Mouse (Mus musculus): ENCODE results near the gene Ppp1r9a. TPM values are rescaled to one million over a fixed set of nuclear protein-coding genes. Genes with fewer than 3 reads are reported as not detected.

Gene Ppp1r9a
- polyA plus RNA-seq, 1 experiment = 0.02 TPM

GRCm38 (mm10) chr6:5199916-5200315 is 297.2 kb downstream of the Ppp1r9a start:
- TF ChIP-seq GATA1 (IDR thresholded peaks at IDR 0.05; ENCODE audit: low read length) = no peak

DNA sequence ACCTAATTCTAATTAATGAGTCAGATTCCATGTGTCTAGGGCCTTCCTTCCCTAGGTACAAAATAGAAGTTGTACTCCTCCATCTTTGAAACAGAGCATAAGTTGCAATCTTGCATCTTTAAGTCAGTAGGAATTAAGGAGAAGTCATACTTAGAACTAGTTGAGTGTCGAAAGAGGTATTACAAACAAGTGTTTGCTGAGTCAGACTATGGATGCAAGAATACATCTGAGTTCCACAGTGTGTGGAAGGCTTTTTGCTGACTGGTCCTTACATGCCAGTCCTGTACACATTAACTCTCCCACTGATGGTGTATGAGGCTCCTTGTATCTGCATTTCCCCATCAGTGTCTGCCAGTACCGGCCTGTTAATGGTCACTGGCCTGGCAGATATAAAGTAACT is 305.1 kb downstream of the Ppp1r9a start:
- TF ChIP-seq GATA1 (IDR thresholded peaks at IDR 0.05; ENCODE audit: low read length) = no peak

Other genes with a start within 250 kb of the Ppp1r9a start
- gene Sgce, start 155.7 kb upstream of the Ppp1r9a start, polyA plus RNA-seq (2012) = not detected in 2 replicates
- not detected in 2 replicates for gene Peg10, start 155.6 kb upstream of the Ppp1r9a start, polyA plus RNA-seq (2012)